Mouse (Mus musculus) adipocyte (in vitro differentiated cells): ENCODE measurements around the gene Zfp750.

Source experiments
- DNase-seq: peaks from one replicate; pipeline ENCODE4 v3.0.0-alpha.2; 2016; ENCODE audit warnings: low spot score

Gene Zfp750

DNA sequence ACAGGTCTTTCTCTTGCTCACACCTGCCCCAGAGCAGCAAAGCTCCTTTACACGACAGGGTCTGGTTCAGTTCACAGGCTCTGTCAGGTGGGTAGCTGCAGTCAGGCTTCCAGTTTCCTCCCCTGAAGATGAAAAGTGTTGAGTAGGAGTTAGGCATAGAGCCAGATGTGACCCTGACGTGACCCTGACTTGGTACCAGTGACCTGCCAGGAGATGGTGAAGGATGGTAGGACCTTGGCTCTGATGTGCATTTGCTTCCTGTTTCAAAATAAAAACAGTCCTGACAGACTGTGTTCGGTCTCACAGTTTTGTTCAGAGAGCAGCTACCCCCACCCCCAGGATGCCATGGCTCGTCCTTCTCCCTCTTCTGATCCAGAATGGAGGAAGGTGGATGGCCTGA lies 23.3 kb upstream of the Zfp750 start:
- DNase-seq, result no peak

DNA sequence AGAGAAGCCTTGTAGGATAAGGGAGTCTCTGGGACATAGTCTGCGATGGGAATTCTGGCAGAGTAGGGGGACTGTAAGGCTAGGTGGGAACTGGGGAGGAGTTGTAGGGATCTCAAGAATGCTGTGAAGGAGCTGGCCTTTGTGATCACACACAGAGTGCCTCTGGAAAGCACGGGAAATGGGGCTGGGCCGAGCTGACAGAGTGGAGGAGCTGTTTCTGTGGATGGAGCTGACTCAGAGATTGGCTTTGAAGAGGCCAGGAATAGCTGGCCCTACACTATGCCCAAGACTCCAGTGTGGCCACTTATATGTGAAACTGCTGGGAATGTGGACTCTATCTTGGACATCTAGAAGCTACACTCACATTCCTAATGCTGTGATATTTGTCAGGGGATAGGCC lies 17.4 kb upstream of the Zfp750 start:
- no peak for DNase-seq

DNA sequence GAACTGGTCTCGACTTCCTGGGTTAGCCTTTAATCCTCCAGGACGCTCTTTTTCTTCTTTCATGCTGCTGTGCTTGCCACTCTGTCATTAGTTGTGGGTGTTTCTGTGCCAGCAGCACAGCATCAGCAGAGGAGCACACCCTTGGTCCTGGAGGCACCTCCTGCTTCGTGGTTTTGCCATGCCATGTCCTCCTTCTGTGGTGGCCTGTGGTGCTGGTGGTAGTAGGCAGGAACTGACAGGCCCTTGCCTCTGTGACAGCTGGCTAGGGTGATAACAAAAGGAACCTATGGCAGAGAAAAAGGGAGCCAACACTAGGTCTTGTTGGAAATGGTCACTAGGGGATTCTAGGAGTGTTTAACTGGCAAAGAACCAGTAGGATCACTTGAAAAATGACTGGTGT lies 10.6 kb upstream of the Zfp750 start:
- no peak for DNase-seq

DNA sequence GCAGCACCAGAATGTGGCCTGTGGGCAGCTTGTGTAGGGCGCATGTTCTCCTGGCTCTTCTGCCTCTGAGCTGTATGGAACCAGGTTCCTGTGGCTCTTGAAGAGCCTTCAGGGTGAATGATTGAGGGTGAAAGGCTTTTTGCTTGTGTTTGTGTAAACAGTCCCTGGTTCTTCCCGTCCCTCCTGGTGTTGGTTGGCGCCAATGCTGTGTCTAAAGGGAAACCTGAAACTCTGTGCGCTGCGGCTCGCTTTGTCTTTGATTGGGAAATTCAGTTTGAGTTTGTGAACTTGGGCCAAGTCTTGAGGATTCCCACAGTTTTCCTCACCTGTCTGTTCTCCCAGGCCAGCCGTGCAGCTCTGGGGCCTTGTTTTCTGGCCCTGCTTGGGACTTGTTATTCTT lies 5.1 kb upstream of the Zfp750 start:
- DNase-seq, result no peak

DNA sequence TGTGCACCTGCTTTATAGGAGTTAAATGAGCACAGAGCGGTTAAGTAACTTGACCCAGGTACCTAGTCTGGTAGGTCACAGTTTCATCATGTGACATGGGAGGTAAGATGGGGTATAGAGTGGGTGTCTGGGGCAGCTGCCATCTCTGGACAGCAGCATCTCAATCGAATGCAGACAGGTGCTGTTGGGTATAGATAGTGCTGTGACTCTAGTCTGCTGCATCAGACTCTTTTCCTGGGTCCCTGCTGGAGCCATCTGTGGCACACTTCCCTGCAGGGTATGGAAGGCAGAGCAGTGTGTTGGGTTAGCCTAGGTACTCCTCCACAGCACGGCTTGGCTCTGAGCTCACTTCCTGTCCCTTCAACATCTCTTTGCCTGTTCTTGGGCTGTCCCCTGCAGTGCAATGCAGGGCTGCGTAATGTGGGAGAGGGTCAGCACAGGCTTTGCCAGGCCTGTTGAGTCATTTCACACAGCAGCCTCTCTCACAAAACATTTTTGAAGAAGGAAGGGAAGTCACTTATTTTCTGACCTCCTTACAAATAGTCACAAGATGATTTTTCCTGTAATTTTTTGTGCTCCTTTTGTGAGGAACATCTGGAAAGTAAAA lies 3.1 kb upstream of the Zfp750 start:
- no peak for DNase-seq

DNA sequence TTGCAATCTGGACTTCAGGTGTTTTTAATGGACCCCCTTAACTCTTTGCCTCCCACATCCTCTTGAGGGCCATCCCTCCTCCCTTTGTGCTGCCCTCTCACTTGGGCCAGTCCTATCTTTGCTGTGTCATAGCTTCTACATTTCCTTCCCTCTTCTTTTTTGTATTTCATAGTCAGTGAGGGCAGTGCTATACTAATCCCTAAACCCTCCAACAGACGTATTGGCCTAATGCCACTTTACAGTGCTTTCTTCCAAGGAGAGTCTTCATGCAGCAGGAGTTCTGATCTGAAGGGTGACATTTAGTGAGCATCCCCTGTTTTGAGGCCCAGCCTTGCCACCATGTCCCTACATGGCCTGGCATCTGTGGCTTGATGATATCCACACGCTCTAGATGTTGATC lies 1.6 kb upstream of the Zfp750 start:
- no peak for DNase-seq

DNA sequence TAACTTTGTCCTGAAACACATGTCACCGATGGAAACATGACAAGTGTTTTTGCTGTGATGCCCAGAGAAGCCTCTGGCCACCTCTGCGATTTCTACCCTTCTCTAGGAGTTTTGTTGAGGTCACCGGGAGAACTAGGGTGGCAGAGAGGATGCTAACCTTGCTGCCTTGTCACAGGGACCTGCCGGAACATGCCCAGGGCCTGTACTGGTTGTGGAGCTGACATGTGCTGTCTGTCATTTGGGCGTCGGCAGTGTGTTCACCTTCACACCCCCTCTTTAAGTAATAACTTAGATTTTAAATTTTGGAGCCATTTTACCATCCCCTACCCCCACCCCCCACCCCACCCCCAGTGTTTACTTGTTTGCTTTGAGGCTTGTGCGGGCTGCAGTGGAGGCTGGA lies 570 bp upstream of the Zfp750 start:
- DNase-seq, result no peak

DNA sequence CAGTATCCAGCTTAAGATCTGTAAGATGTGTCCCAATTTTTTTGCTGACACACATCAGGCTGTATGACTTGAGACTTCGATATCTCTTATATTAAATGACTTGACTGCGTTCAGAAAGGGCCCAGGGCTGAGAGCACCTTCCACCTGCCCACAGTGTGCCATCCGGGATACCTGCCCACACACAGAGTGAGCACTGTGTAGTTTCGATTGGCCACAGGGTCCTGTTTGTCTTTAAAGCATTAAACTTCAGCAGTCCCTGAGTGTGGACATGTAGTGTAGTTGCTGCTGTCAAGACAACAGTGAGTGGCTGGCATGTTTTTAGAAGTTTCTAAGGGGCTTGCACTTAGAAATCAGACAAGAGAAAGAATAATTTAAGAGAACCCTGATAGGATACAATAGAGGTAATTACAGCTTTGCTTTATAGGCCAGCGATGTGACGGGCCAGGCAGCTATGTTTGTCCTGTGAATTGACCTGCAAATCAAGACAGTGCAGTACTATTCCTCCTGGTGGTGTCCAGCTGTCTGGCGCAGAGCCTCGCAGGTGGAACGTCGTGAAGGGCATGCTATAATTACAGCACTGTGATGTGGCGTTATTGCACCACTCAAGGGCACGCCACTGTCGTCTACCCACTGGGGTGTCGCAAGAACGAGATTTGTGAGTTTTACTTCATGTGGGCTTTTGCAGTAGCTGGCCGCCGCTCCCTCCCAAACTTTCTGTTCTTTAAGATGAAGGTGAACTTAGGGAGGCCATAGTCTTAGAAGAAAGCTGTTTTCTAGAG lies 1.3 kb downstream of the Zfp750 start:
- no peak for DNase-seq

DNA sequence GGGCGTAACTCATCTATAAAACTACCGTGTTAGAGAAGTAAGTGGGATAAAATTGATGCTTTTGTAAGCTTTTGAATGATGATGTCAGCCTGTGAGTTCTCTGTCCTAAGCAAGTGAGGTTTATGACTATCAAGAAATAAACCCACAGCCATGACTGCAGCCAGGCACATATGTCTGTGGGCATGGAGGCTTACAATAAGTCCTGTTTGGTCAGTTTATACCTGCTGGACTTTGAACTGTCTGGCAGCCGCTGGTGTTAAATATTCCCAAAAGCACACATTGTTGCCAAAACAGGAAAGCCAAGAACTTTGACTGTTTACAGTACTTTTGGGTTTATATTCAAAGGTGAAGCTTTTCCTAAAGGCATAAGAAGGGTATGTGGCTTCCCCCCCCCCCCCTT lies 2.2 kb downstream of the Zfp750 start:
- DNase-seq, result no peak

DNA sequence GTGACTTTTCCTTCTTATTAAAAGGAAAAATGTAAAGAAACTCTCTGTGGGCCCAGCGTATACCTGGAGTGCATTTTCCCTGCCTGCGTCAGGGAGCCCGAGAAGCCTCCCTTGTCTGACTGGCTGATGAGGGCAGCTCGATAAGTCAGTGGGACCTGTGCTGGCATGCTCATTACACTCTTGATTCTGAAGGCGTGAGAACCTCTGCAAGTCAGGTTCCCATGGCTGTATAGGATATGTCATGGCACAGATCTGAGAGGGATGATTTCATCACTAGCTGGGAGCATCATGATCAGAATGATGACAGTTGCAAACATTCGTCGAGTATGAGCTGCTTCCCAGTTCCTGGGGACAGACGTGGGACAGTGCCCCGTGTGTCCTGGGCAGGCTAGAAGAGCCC lies 3.1 kb downstream of the Zfp750 start:
- no peak for DNase-seq

DNA sequence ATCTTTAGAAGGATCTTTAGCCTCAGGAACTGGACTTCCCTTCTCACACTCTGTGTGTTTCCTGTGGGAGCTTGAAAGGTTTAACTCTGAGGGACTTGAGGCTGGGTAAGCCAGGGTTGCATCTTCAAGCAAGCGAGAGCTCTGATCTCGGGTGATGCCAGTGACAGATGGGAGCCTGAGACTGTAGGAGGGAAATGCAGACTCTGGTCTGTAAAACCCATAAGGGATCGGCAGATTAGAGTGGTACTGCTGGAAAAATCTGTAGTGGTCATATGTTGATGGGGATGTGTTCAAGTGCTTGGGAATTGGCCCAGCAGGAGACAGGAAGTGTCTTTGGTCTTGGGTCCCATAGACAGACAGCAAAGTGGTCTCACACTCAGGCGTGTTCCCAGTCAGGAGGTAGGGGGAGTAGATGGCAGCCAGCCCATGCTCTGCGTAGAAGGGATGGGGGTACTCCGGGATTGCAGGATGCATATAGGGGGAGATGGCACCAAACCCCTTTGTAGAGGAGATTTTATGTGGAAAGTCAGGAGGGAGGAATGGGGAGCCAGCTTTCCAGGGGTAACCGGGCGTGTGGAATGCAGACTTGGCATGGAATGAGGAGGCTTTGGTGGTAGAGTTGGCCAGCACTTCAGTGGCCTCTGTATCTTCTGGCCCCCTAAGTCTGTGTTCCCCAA lies 6.1 kb downstream of the Zfp750 start:
- no peak for DNase-seq

DNA sequence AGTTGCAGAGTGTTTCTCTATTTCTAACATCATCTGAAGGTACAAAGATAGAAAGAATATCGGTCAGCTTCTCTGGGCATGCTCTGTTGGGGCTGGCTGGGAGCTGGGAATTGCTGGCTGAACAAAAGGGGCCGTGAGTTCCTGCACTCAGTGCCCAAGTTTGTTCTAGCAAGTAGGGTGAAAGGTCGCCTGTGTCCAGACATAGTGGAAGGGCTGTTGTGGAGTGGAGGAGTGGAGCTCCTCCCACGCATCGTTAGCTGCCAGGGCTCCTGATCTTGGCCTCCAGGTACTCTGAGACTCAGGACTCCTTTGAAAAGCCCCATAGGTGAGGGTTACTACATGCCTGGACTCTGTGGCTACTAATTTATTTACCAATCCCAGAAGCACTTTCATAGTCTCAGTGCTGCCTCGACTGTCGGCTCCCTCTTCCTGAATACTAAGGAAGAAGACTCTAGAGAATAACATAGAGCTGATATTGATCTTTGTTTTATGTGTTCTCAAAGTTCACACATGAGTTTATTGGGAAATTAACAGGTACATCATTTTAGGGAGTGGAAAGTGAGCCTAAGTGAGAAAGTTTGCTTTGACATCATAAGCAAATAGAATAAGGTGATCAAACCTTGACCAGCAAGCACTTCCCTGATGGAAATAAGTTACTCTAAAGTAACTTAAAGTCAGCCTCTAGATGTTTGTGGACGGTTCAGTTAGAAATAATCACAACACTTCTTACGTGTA lies 8.5 kb downstream of the Zfp750 start:
- peak; percentile 16 for DNase-seq

DNA sequence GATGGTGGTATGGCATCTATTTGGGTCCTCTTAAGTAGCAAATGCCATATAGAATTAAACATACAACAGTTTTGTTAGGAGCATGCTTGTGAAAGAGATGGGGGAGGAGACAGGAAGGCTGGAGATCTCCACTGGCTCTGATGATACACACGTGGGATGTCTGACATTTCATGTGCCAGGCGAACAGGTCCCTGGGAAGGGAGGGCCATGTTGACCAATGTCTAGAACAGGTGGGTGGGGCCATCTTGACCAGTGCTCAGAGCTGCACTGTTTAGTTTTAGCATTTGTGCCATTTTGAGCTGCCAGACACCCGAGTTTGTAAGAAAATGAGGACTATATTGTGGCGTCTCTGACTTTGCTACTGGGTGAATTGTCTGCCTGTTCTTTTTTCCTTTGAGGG lies 10.7 kb downstream of the Zfp750 start:
- no peak for DNase-seq

DNA sequence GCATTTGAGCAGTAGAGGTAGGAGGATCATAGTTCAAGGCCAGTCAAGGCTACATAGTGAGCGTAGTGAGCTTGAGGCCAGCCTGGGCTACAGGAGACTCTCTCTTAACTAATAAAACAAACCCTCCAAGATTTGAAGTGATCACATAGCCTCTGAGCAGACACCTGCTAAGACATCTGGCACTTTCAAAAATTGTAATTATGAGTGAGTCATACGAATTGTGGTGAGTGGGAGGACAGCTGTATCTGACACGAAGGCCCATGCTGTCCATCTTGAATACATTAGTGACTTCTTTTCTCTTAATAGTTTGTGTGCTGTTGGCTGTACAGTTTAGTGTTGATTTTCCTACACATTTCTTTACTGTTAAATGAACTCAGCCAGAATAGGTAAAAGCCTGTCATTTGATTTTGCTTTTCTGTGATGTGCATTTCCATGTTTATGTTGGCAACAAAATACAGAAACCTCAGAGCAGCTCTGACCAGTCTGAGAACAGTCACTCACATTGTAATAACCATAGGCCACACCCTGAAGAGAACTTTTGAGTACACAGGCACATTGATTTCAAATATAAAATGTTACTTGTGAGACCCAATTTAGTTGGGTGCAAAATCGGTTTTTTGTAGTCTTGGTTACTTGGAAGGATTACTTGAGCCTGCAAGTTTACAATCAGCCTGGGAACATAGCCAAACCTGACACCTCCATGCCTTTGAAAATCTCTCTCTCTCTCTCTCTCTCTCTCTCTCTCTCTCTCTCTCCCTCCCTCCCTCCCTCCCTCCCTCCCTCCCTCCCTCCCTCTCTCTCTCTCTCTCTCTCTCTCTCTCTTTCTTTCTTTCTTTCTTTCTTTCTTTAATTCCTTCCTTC lies 16.9 kb downstream of the Zfp750 start:
- DNase-seq, result no peak

DNA sequence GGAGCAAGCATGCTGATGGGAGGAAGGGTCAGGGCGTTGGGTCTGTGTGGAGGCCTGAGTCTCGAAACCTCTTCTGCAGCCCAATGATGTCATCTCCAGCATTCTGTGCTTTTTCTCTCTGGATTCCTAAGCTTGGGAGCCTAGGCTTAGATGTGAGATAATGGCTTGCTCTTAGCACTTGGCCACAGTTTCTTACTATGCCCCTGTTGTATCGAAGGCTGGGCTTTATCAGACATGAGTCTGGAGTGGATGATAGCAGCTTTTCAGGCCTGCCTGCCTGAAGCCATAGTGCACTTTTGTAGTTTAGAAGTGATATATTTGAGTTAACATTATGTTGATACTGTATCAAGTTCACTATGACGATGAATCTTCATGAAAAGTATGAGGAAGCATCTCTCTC lies 17.6 kb downstream of the Zfp750 start:
- no peak for DNase-seq

DNA sequence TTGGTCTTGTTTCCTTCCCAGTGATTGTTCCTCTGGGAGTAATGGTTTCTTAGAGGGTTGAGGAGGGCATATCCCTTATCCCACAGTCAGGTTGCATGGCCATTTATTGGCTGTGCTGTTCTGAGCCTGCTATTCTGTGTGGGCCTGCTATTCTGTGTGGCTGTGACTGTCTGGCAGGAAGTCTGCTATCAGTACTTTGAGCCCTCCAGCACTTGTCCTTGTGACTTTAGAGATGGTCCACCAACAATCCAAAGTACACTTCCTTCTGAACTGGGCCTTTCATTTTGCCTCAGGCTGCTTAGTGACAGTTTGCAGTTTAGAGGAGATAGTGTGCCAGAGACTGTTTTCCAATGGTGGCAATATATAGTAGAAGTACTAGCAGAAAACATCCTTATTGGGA lies 18.5 kb downstream of the Zfp750 start:
- no peak for DNase-seq

DNA sequence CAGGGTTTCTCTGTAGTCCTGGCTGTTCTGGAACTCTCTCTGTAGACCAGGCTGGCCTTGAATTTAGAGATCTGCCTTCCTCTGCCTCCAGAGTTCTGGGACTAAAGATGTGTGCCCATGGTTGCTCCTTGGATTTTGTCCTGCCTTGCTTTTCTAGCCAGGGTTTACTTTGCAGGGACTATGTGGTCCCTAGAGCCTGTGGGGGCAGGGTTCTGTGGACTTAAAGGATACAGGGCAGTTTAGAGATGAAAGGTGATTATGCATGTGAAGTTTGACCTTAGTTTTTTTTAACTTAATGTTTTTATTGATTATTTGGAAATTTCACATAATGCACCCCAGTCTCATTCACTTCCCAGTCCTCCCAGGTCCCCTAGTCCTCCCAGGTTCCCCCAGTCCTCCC lies 28.5 kb downstream of the Zfp750 start:
- no peak for DNase-seq

DNA sequence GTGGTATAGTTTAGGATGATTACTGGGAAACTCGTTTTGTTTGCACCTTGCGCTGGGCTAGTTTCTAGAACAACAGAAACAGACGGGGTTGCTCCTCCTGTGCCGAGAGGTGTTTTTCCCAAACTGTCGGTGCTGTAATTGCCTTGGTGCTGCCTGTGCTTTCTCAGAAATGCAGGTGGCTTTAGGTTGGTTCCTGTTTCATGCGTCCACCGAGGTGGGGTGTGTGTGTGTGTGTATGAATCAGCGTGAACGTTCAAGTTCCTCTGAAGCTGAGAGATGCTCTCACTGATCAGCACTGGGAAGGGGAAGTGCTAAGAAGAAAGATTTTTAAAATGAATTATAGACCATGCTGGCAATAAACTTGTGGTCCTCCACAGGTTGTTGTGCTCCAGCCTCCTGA lies 33.3 kb downstream of the Zfp750 start:
- no peak for DNase-seq

DNA sequence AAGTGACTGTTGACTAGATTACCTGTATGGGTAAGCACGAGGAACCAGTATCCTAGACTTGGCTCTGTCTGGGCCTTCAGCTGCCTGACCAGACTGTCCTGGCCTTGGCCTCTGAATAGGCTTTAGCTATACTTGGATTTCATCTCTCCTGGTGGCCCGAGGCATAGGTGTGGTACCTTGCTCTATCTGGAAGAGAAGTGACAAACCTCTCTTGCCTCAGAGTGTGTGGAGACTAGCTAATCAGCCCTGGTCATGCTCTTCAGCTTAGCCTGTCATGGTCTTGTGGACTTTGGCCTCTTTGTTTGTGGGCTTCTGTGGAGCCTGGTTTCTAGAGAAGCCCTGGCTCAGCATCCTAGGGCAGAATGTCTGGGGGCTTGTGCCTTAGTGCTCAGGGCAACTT lies 38.0 kb downstream of the Zfp750 start:
- no peak for DNase-seq

DNA sequence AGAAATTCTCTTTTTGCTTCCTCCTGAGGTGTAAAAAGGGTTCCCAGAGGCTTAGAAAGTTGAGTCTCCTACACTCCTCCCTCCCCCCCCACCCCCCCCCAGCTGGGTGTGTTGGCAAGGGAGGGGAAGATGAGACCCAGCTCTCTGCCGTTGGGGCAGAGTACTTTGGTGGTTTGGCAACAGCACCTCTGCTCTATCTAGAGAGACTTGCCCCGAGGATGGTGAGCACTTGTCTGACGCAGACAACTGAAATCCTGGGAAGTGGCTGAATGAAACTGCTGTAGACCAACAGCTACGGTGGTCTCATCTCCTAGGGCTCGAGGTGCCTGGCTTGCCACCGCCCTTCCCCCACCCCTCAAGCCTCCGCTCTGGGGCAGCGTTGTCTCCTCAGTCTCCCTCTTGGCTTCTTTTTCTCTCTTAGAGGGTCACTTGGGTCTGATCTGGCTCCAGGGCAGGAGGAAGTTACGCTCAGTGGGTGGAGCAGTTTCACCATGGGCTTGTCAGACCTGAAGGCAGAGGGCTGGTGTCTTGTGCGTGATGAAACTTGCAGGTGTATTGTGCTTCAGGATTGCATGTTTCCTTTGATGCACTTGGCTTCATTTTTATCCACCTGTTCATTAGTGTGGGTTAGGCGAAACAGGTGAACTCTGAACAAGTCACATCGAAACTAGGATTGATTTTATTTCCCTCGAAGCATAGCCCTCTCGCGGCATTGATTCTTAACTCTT lies 39.5 kb downstream of the Zfp750 start:
- no peak for DNase-seq
